8 mouse cellular contexts compared by ENCODE assay signal in genomic region chr4:89485981-89486531, GRCm38 (mm10).
A peak's percentile ranks its signal among the peaks of the same experiment; 100 is the strongest.
DNase-seq lines count a peak whose midpoint lies in the region; ATAC-seq and TF ChIP-seq lines count a peak whose summit lies in the region.

No protein-coding gene starts in this region.

- no peaks in the 10 kb centered on the region for H3K36me3 ChIP-seq in kidney, postnatal 0 days (ENCODE audit: insufficient read depth, low read length)

- peak; percentile 14 to 22 for DNase-seq in spleen, postnatal 36 days (ENCODE audit: low spot score in 2 of 2)
- no peak for DNase-seq in spleen, postnatal 14 days (ENCODE audit: low spot score in 2 of 2)
- DNase-seq in kidney, postnatal 0 days (ENCODE audit: low spot score): peak; percentile 67
- DNase-seq in lung, postnatal 4 days: peak; percentile 49 to 63
- DNase-seq in cerebellum, postnatal 36 days: no peak
- DNase-seq in frontal cortex, postnatal 14 days (ENCODE audit: low spot score in 2 of 2): no peak
- DNase-seq in cerebellum, postnatal 25 days: no peak

- peak overlapping the region; percentile 30; the same call in 1 of the 2 replicates for H3K4me2 ChIP-seq in kidney, postnatal 0 days (ENCODE audit: low read length)

- peaks cover 18% of the 10 kb centered on the region for H3K4me1 ChIP-seq in embryonic fibroblast, embryonic 13.5 days (ENCODE audit: control insufficient read depth, insufficient read depth, low read length)
- H3K4me1 ChIP-seq in kidney, postnatal 0 days (replicated peaks; ENCODE audit: insufficient read depth, low read length): 0 out of 2 replicates have a peak, but pooled peaks cover 3% of the 10 kb centered on the region

- 22% methylated on average over 11 of the region's 11 CpGs for WGBS in kidney, postnatal 0 days

- no peak for TF ChIP-seq POLR2A in embryonic fibroblast, embryonic 13.5 days (IDR thresholded peaks at IDR 0.05; ENCODE audit: low read depth, low read length)

- no peak for TF ChIP-seq CTCF in embryonic fibroblast, embryonic 13.5 days (IDR thresholded peaks at IDR 0.05; ENCODE audit: borderline replicate concordance, insufficient read depth, low read length)
- peak; percentile 28; the same call in 1 of the 2 replicates for TF ChIP-seq CTCF in kidney, postnatal 0 days (IDR thresholded peaks at IDR 0.05; ENCODE audit: low read depth)

- ATAC-seq in kidney, postnatal 0 days (replicated peaks; ENCODE audit: low FRiP score, low read depth): peak; percentile 74

- peak overlapping the region; percentile 100 for H3K27ac ChIP-seq in embryonic fibroblast, embryonic 13.5 days (ENCODE audit: insufficient read depth, low read length)
- 0 out of 2 replicates have a peak overlapping the region, but pooled peaks have one; percentile 6 for H3K27ac ChIP-seq in kidney, postnatal 0 days

- no peak overlapping the region for H3K4me3 ChIP-seq in embryonic fibroblast, embryonic 13.5 days (ENCODE audit: insufficient read depth, low read length)
- no peak overlapping the region for H3K4me3 ChIP-seq in kidney, postnatal 0 days (replicated peaks; ENCODE audit: low read depth, low read length)

- no peaks in the 10 kb centered on the region for H3K9me3 ChIP-seq in kidney, postnatal 0 days (replicated peaks; ENCODE audit: low read length)

- no peak overlapping the region for H3K9ac ChIP-seq in kidney, postnatal 0 days (ENCODE audit: low read depth, low read length)

- no peaks in the 10 kb centered on the region for H3K27me3 ChIP-seq in kidney, postnatal 0 days (ENCODE audit: insufficient read depth, low read length)

Comparison
In these comparisons a context has a peak if more than half of its experiments do, and no peak if none do; other contexts are left out.
1. DNase-seq: peak in spleen, postnatal 36 days (2 of 2), kidney, postnatal 0 days (single experiment) and lung, postnatal 4 days (2 of 2); none in spleen, postnatal 14 days (0 of 2), cerebellum, postnatal 36 days (0 of 2), frontal cortex, postnatal 14 days (0 of 2) and cerebellum, postnatal 25 days (0 of 2).